Mouse (Mus musculus): ENCODE data around the gene Zfp277. TPM values are rescaled to one million over a fixed set of nuclear protein-coding genes. Genes with fewer than 3 reads are reported as not detected.

Zfp277 gene
- polyA plus RNA-seq, 1 experiment = 22.1 TPM

- no peak for DNase-seq (ENCODE audit: low spot score)
These were observed 66.8 kb downstream of the Zfp277 start for GRCm38 (mm10) chr12:40378621-40379537.

- no peak for DNase-seq (ENCODE audit: low spot score)
These were observed 93.8 kb downstream of the Zfp277 start for GRCm38 (mm10) chr12:40351879-40352278.

GRCm38 (mm10) chr12:40348251-40348650, 97.5 kb downstream of the Zfp277 start:
- no peak for DNase-seq (ENCODE audit: low spot score)

- DNase-seq (ENCODE audit: low spot score) = no peak
These were observed 98.5 kb downstream of the Zfp277 start for GRCm38 (mm10) chr12:40347060-40347698.

GRCm38 (mm10) chr12:40341443-40341842, 104.3 kb downstream of the Zfp277 start:
- DNase-seq (ENCODE audit: low spot score) = no peak

- no peak for DNase-seq (ENCODE audit: low spot score)
These were observed 110.4 kb downstream of the Zfp277 start for GRCm38 (mm10) chr12:40335303-40335702.

GRCm38 (mm10) chr12:40331467-40331866, 114.2 kb downstream of the Zfp277 start:
- DNase-seq (ENCODE audit: low spot score) = no peak

- no peak for DNase-seq (ENCODE audit: low spot score)
These were observed 118.6 kb downstream of the Zfp277 start for GRCm38 (mm10) chr12:40327012-40327660.

GRCm38 (mm10) chr12:40325582-40325981, 120.1 kb downstream of the Zfp277 start:
- no peak for DNase-seq (ENCODE audit: low spot score)

- DNase-seq (ENCODE audit: low spot score) = no peak
These were observed 120.9 kb downstream of the Zfp277 start for GRCm38 (mm10) chr12:40324819-40325218.

- no peak for DNase-seq (ENCODE audit: low spot score)
These were observed 130.6 kb downstream of the Zfp277 start for GRCm38 (mm10) chr12:40315146-40315545.

GRCm38 (mm10) chr12:40303960-40304359, 141.7 kb downstream of the Zfp277 start:
- no peak for DNase-seq (ENCODE audit: low spot score)

- DNase-seq (ENCODE audit: low spot score) = no peak
These were observed 147.1 kb downstream of the Zfp277 start for GRCm38 (mm10) chr12:40298636-40299035.

- no peak for DNase-seq (ENCODE audit: low spot score)
These were observed 159.2 kb downstream of the Zfp277 start for GRCm38 (mm10) chr12:40286539-40286938.

GRCm38 (mm10) chr12:40280596-40281325, 164.9 kb downstream of the Zfp277 start:
- no peak for DNase-seq (ENCODE audit: low spot score)

GRCm38 (mm10) chr12:40277581-40277980, 168.1 kb downstream of the Zfp277 start:
- DNase-seq (ENCODE audit: low spot score) = no peak

GRCm38 (mm10) chr12:40274931-40275330, 170.8 kb downstream of the Zfp277 start:
- DNase-seq (ENCODE audit: low spot score) = no peak

GRCm38 (mm10) chr12:40273339-40273738, 172.4 kb downstream of the Zfp277 start:
- no peak for DNase-seq (ENCODE audit: low spot score)

GRCm38 (mm10) chr12:40272710-40273109, 173.0 kb downstream of the Zfp277 start:
- DNase-seq (ENCODE audit: low spot score) = no peak

- no peak for DNase-seq (ENCODE audit: low spot score)
These were observed 177.4 kb downstream of the Zfp277 start for GRCm38 (mm10) chr12:40268313-40268712.
